13 mouse cellular contexts compared by ENCODE assay signal in the genomic region with DNA sequence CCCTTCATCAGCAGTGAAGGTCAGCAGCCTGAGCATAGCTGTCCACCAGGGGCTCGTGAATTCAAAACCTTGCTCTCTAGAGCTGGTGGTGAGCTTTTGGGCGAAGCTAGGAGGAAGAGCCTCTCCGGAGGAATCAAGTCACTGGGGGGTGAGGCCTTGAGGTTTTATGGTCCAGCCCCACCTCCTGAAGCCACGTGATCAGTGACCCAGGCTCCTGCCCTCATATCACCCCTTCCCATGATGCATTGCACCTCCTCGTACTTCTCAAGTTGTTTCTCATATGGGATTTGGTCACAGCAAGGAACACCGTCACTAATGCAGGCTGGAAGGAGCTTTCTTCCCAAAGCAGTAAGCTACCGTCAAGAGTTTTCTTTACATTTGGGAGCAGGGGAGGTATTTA.
"Had no signal": no experiment of that assay in that cellular context is flagged by ENCODE, and none has a peak within 500 bp of the region (broad histone marks: within the 10 kb centered on the region; RNA-seq: fewer than 3 reads in every experiment).

No protein-coding gene starts in this region.

- H3K9me3 ChIP-seq: limb, embryonic 13.5 days; midbrain, embryonic 10.5 days; midbrain, embryonic 15.5 days; neural tube, embryonic 12.5 days had no signal

- H3K27ac ChIP-seq: layer of hippocampus, adult 2 months; limb, embryonic 13.5 days; liver, embryonic 14.5 days; midbrain, embryonic 10.5 days; midbrain, embryonic 15.5 days; neural tube, embryonic 12.5 days had no signal

- H3K27me3 ChIP-seq: limb, embryonic 13.5 days; midbrain, embryonic 15.5 days; neural tube, embryonic 12.5 days had no signal

- H3K4me1 ChIP-seq: midbrain, embryonic 15.5 days; neural tube, embryonic 12.5 days had no signal

- H3K9ac ChIP-seq: limb, embryonic 13.5 days; liver, embryonic 14.5 days; midbrain, embryonic 15.5 days; neural tube, embryonic 12.5 days had no signal

- H3K4me3 ChIP-seq: layer of hippocampus, adult 2 months; limb, embryonic 13.5 days; midbrain, embryonic 10.5 days; midbrain, embryonic 15.5 days; neural tube, embryonic 12.5 days had no signal

- ATAC-seq: midbrain, embryonic 15.5 days had no signal

- H3K36me3 ChIP-seq: limb, embryonic 13.5 days; midbrain, embryonic 10.5 days; midbrain, embryonic 15.5 days; neural tube, embryonic 12.5 days had no signal

- H3K4me2 ChIP-seq: limb, embryonic 13.5 days; midbrain, embryonic 15.5 days; neural tube, embryonic 12.5 days had no signal

- DNase-seq: kidney, postnatal 10 days; kidney, postnatal 4 days; left cerebral cortex, postnatal 4 days; lung, adult 18-20 months; lung, postnatal 36 days; retina, postnatal 1 day; thymus, postnatal 36 days had no signal
